Mouse (Mus musculus) CD4-positive, CD25-positive, alpha-beta regulatory T cell, adult 9 weeks (primary cell): ENCODE measurements around the gene Ggps1. TPM values are rescaled to one million over a fixed set of nuclear protein-coding genes. Genes with fewer than 3 reads are reported as not detected.

Experiments used
- polyA plus RNA-seq: library from polyadenylated mRNA; unstranded; fragments of 100-300 nt; shearing (Covaris generic); gene quantifications from one replicate; pipeline ENCODE4 v1.2.1, GENCODE M21; 2017

Ggps1 gene
- polyA plus RNA-seq, result 97.9 TPM

DNA sequence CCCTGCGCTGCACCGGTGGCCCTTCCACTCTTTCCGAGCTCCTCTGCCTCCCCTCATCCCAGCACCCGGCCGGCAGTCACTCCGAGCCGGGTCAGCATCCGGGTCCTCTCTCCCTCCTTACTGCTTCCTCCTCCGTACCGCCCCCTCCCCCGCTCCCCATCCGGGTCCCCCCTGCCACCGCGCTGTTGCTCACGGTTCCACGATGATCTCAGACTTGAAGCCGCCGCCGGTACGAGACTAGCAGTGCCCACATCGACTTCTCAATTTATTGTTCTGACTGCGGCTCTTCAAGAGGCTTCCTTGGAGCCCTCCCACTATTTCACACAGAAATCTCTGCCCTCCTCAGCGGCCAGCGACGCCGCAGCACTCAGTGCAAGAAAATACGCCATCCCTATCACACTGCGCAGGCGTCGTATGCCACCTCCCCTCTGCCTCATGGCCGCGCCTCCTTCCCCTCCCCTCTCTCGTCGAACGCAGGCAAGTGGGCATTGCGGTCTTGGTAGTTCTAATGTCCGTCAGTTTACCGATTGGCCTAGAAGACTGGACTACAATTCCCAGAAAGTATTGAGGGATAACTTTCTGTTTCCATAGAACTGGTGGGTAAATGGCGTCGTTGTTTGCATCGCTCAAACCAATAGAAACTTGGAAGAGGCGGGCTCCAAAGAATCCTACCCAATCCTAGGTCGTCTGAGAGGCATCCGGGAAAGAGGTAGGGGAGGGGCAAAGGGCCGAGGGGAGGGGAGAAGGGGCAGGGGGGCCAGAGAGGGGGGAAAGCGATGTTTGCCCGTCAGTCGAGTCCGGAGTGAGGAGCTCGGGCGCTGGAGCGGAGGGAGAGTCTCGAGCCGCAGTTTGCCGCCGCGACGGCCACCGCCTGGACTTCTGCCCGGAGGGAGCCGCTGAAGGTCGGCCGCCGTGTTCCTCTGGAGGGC, at the start of gene Ggps1, which contains the start of gene Arid4b:
Ggps1 (minus strand) TSS at position 476 of the 929 bp plus-strand sequence.
Arid4b (plus strand) TSS at position 220 of the 929 bp plus-strand sequence.

DNA sequence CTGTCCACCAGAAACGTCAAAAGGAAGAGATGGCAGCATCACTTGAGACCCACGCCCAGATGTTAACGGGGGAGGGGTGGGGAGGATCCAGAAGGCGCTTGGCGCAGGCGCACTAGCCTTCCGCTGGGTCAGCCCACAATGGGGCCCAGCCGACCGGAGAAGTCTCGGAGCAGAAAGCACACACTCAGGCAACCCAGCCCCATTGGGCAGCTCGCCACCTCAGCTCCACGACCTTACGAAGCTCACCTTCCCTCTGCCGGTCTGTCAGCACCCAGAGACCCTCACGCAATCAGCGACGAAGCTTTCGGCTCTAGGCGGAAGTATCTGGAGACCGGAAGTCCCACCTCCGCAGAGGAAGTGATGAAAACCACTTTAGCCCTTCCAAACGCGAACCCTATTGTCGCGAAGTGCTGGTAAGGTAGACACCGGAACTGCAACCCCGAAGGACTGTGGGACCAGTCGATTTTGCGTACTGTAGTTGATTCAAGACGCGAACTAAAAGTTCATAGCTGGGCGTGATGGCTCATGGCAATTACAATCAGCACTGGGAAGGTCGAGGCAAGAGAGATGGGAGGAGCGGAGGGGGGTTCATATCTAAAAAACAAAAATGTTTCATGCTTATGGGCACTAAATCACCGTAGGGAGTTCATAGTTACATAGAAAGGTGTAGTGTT, 23.9 kb downstream of the Ggps1 start, which contains the start of gene Tbce:
Tbce (minus strand) TSS at position 347 of the 674 bp plus-strand sequence.

Other genes starting within 250 kb of the Ggps1 start
- gene B3galnt2, start 109.0 kb downstream of the Ggps1 start, polyA plus RNA-seq, result 26.9 TPM
- 111 TPM for gene Tbce, start 23.9 kb downstream of the Ggps1 start, polyA plus RNA-seq
- gene Arid4b, start 256 bp downstream of the Ggps1 start, polyA plus RNA-seq, result 159 TPM